Mouse (Mus musculus) cortical plate, adult 2 months (tissue): ENCODE data around the gene Fam102a.

Experiments used
- CTCF ChIP-seq: fragments of 200-500 bp; IDR thresholded peaks from 2 replicates; pipeline ENCODE4 v1.5.1; 2011; ENCODE audit warnings: mild to moderate bottlenecking, control low read depth, low read length; ENCODE audit not compliant: insufficient read depth; ENCODE audit errors: extremely low read depth
- POLR2A ChIP-seq: fragments of 200-500 bp; IDR thresholded peaks from 2 replicates; pipeline ENCODE4 v1.6.1; 2011; ENCODE audit warnings: mild to moderate bottlenecking, low read length, control low read depth; ENCODE audit not compliant: insufficient read depth; ENCODE audit errors: extremely low read depth

DNA sequence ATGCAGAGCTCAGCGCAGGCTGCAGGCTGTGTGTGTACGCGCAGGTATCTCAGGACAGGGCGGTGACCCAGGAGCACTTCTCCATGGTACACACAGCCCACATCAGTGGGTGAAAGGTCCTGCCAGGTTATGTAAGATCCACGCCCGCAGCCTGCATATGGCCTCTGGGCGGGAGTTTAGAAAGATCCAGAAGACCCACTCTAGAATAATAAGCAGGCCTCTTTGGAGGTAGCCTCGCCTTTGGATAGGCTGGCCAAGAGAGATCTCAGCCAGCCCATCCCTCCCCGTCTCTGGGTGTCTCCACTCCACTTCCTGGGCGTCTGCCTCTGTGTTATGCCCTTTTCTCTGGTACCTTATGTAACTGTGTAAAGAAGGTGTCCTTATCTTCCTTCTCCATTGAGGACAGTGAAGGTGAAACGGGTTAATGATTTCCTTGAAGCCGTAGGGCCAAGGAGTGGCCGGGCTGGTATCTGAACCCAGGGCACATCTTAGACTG lies 10.5 kb upstream of the Fam102a start:
- TF ChIP-seq CTCF (no peak), POLR2A (no peak)
